Mouse (Mus musculus): ENCODE results near the gene Actr3b.

DNA sequence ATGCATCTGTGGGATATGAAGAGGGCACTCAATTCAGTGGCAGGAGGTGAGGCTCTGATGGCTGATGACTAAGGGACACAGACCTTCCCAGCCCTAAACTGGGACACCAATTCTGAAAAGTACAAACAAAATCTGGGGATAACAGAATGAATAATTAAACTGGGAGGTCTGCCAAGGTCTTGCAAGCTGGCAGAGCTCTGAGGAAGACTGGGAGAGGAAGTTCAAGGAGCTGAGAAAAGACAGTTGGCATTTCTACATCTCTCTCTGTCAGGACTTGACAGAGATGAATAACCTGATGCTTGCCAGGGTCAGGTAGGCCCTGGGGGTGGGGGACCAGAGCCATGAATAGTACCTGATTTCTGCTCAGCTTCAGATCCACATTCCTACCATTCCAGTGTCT, 8.2 kb upstream of the Actr3b start:
- TF ChIP-seq POLR2A (IDR thresholded peaks at IDR 0.05; ENCODE audit: low read depth, low read length) (no peak), CTCF (conservative IDR thresholded peaks at IDR 0.05; ENCODE audit: insufficient read depth, insufficient read length, low read depth, low read length) (no peak)

Data from kidney, adult 2 months (tissue).